Mouse (Mus musculus) mesoderm, embryonic 11.5 days (tissue): ENCODE results near the gene Pycr1.

Source experiments
- DNase-seq: peaks from one replicate; pipeline ENCODE4 v3.0.0-alpha.2; 2012; ENCODE audit warnings: low read depth, low spot score

Pycr1 gene

GRCm38 (mm10) chr11:120627468-120628300, 15.9 kb downstream of the Pycr1 start:
- DNase-seq: no peak

- no peak for DNase-seq
Observed at GRCm38 (mm10) chr11:120626785-120627467, 16.6 kb downstream of the Pycr1 start.

DNA sequence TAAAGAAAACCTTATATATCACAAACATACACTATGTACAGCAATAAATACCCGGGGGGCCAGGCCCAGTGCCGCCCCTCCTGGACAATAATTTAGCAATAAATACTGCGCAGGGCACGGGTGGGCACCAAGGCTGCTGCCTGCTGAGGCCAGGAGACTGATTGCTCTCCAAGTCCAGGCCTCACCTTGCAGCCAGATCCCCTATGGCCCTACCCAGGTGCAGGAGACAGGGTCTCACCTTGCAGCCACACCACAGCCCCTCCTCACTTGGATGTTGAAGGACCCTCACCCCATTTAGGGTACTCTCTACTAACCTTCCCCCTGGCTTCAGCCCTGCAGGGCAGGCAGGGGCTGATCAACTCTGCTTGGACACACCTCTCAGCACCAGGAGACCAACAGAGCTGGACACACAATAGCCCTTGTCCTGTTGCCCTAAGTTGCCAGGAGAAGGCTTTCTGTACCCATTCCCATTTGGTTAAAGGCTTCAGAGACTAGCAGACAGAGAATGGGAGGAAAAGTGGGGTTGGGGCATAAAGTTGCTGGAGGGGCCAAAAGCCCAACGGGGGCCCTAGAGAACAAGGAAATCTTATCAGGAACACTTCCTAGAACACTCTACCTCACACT, 18.3 kb downstream of the Pycr1 start, which contains the start of gene Sirt7:
Gene Sirt7 (minus strand): TSS at position 89 of the 624 bp plus-strand sequence.
- no peak for DNase-seq

DNA sequence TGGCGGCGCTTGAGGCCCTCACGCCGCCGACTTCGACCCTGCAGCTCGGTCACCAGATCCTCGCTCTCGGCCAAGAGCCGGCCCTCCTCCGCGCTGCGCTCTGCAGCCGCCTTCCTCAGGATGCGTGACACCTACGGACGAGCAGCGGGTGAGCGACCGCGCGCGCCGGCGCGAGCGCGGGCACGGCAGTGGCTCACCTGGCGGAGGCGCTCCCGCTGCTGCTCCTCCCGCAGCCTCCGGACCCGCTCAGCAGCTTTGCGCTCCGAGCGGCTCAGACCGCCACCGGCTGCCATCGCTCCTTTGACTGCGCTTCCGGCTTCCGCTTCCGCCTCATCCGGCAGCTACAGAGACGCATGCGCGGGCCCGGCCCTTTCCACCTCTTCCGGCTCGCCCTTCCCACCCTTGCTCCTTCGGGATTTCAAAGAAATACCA, 18.9 kb downstream of the Pycr1 start:
- DNase-seq: peak; percentile 86

GRCm38 (mm10) chr11:120623961-120624679, 19.4 kb downstream of the Pycr1 start:
- DNase-seq: peak; percentile 57

DNA sequence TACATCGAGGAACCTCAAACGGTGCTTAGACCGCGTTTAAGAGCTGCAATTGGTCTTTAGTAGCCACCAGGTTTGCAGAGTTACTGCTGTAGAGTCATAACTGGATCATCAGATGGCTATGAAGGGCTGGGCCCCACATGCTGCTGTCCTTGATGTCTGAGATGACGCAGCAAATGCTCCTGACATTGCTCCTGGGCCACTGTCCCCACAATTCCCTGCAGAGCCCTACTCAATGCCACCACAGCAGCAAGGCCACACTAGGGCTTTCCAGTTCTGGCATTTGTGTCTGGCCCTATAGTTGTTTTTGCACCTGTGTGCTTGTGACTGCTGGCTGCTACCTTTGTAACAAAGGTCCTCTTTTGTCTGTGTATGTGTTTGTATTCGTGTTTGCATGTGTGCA, 20.8 kb downstream of the Pycr1 start:
- no peak for DNase-seq

- no peak for DNase-seq
Observed at GRCm38 (mm10) chr11:120620195-120620594, 23.4 kb downstream of the Pycr1 start.

GRCm38 (mm10) chr11:120618619-120619535, 24.7 kb downstream of the Pycr1 start:
- no peak for DNase-seq

DNA sequence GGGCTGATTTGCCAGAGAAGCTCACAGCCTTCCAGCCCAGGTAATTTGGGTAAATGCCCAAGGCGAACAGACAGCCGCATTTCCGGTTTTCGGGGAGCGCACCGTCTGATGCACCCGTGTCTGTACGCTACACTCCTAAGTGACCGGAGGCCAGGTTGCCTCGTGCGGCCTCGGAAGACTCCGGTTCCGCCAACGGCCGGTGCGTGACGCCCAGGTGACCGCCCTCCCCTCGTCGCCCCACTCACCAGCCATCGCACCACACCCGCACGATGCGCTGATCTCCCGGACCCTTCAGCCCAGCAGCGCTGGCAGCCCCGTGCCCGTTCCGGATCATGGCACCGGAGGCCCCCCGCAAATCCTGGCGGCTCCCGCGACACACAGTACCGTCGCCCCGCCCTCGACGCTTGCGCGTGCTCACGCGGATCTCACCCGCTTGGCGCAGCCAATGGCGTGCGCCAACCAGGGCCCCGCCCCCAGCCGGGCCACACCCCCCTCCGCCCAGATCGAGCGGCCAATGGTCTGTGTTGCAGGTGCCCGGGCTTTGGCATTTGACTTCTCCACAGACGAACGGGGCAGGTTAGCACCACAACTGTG, 26.0 kb downstream of the Pycr1 start, which contains the start of gene Pcyt2:
Gene Pcyt2 (minus strand): TSS at position 418 of the 594 bp plus-strand sequence.
- DNase-seq: peak; percentile 94

DNA sequence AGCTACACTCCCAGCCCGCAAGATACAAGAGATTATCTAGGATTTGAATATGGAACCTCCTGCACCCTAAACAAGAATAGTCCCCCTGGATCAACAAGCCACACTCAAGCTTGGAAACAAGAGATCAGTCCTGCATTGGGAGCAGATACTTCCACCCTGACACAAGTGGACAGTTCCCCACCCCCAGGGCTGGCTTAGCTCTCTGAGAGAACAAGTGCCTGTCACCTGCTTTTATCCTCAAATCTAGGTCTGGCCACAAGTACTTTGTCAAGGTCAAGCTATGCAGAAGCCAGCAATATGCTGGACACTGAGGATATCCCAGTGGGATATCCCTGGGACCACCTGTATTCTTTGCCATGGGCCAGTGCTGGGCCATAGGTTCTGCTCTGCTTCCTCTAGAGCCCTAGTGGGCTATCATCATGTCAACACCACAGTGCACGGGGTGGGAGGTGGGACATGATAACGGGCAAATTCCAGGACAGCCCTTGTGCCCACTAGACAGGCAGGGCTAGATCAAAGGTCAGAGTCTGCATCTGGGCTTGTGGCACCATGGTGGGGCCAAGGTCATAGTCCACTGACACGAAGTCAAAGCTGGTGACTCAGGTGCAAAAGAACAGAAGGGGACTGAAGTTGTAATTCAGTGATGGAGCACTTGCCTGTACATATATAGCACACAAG, 26.8 kb downstream of the Pycr1 start:
- DNase-seq: no peak

DNA sequence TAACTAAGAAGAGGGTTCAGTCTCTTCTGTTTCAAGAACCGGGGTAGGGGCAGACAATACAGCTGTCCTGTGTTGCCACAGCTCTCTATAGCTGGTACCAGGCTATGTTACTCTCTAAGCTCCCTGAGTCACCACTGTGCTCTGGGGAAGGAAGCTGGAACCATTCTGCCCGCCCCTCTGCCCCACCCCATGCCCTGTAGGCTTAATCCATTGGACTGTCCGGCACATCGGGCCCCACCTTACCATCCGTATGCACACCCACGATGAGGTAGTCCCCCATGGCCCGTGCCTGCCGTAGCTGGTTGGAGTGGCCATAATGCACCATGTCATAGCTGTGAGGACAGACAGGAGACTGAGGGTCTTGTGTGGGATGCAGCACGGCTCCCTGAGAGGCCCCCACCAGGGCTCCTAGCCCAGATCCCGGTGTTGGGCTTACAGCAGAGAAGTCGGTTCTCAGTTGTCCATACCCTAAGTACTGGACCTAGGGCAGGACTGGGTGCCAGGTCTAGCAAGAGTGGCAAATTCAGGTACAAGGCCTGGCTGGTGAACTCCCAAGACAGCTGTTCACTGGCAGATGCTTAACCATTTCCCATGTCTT, 27.9 kb downstream of the Pycr1 start:
- DNase-seq: no peak

- DNase-seq: no peak
Observed at GRCm38 (mm10) chr11:120615167-120615566, 28.4 kb downstream of the Pycr1 start.

DNA sequence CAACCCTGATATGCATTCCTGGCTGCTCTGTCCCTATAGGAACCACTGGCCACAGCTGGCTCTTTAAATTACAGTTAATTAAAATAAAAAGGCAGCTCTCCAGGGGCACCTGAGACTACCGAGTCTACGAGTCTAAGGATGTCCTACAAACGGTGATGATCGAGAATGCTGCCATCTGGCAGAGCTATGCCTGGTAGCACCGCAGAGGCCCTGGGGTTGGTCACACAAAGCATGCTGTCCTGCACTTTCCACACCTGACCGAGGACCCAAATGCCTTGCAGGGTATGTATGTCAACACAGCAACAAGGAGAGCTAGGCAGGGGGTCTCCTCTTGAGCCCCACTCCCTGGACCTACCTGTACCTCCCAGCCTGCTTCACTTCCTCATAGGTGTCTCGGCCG, 29.6 kb downstream of the Pycr1 start:
- DNase-seq: no peak

DNA sequence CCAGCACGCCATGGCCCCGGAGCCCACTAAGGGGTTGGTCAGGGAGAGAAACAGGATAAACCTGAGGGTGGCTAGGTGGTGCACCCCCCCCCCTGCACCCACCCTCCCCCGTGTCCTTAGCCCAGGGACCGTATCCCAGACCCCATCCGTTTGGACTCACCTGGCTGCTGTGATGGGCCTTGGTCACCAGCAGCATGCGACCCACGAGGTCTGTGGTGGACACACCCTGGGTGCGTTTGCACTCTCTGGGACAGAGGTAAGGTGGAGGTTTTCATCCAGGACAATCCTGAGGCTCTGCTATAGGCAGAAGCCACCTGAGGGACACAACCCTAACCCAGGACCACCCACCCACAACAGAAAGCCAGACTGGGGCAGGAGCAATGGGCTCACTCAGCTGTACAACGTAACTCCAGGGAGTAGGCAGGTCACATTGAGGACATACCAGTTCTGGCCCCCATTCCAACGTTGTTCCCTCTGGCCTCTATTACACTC, 30.0 kb downstream of the Pycr1 start:
- no peak for DNase-seq

- DNase-seq: peak; percentile 72
Observed at GRCm38 (mm10) chr11:120612763-120613162, 30.8 kb downstream of the Pycr1 start.

DNA sequence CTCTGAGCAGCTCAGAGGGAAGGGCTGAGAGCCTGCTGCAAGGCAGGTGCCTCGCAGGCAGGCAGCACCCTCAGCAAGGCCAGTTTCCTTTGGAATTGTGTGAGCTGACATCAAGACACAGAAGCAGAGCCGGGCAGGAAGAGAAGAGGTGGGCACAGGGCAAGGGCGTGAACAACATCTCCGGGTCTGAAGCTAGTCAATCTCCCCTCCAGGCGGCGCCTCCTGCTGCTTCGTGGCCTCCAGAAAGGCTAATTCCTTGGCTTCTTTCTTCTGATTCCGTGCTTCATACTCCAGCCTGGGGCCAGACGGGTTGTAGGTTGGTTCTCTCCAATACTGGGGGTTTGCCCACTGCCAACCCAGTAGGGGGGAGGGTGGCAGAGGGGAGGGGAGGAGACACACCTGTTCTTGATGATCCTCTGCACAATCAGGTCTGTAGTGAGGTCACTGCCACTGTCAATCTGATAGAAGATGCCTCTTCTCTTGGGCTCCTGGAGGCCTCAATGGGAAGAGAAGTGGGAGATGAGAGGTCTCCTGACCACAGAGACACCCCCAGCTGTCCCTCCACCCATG, 33.0 kb downstream of the Pycr1 start:
- DNase-seq: no peak

GRCm38 (mm10) chr11:120609250-120609649, 34.3 kb downstream of the Pycr1 start:
- DNase-seq: no peak

DNA sequence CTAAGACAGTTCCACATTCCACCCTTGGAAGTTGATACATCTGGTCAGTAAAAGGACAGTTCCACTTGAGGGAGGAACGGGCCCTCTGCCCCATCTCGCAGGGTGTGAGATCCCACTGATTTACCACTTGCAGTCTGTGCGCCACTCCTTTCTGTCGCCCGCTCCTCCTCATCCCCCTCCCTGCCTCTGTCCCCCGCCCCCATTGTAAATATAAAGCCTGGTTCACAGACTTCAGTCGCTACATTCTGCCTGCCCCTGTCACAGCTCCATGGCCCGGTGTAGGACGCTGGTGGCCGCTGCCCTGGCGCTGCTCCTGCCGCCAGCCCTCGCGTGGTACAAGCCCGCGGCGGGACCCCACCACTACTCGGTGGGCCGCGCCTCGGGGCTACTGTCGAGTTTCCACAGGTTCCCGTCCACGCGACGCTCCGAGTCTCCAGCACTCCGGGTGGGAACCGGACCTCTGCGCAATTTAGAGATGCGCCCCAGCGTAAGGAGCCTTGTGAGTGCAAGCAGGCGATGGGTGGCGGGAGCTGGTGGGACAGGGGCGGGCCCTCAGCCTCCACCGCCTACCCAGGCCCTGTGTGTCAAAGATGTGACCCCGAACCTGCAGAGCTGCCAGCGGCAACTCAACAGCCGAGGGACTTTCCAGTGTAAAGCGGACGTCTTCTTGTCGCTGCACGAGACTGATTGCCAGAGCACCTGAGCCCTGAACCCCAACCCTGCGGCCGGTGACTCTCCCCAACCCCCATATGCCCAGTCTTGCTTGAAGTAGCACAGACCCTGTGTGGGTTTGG, 35.1 kb downstream of the Pycr1 start, which contains the start of gene Npb:
Gene Npb (plus strand): TSS at position 237 of the 794 bp plus-strand sequence.
- DNase-seq: no peak
